Mouse (Mus musculus) intestine, embryonic 14.5 days (tissue): ENCODE measurements around the gene Stim1. TPM values are rescaled to one million over a fixed set of nuclear protein-coding genes. Genes with fewer than 3 reads are reported as not detected.

ENCODE experiments used
- ATAC-seq: fragments of 200-750 bp; cut with Nextera tagmentation; replicated peaks from 2 replicates; pipeline ENCODE4 v1.8.0; 2017; ENCODE audit warnings: low read depth, moderate number of reproducible peaks, moderate TSS enrichment, moderate library complexity; ENCODE audit not compliant: low FRiP score, low TSS enrichment
- DNase-seq: peaks from one replicate; pipeline ENCODE4 v3.0.0-alpha.2; 2018; ENCODE audit warnings: low spot score
- H3K27ac ChIP-seq: fragments of 300-500 bp; sonication (generic); 2 replicates; pipeline ENCODE4 v1.5.1; 2014; ENCODE audit warnings: low read depth, mild to moderate bottlenecking, control low read depth
- H3K27me3 ChIP-seq: fragments of 300-500 bp; sonication (generic); replicated peaks from 2 replicates; pipeline ENCODE4 v1.6.1; 2014; ENCODE audit warnings: low read length, control low read depth; ENCODE audit not compliant: control insufficient read depth, insufficient read depth
- H3K36me3 ChIP-seq: fragments of 300-500 bp; sonication (generic); 2 replicates; pipeline ENCODE4 v1.6.1; 2014; ENCODE audit warnings: low read length, control low read depth; ENCODE audit not compliant: control insufficient read depth, insufficient read depth
- H3K4me1 ChIP-seq: fragments of 300-500 bp; sonication (generic); replicated peaks from 2 replicates; pipeline ENCODE4 v1.6.1; 2014; ENCODE audit warnings: low read length, control low read depth, mixed read lengths; ENCODE audit not compliant: control insufficient read depth, insufficient read depth
- H3K4me2 ChIP-seq: fragments of 300-500 bp; sonication (generic); 2 replicates; pipeline ENCODE4 v1.6.1; 2014; ENCODE audit warnings: low read length
- H3K4me3 ChIP-seq: fragments of 300-500 bp; sonication (generic); 2 replicates; pipeline ENCODE4 v1.5.1; 2014; ENCODE audit warnings: low read depth, low read length, control low read depth, mixed read lengths
- H3K9ac ChIP-seq: fragments of 300-500 bp; sonication (generic); 2 replicates; pipeline ENCODE4 v1.6.1; 2014; ENCODE audit warnings: mild to moderate bottlenecking, low read length
- H3K9me3 ChIP-seq: fragments of 300-500 bp; sonication (generic); 2 replicates; pipeline ENCODE4 v1.6.1; 2016; ENCODE audit warnings: low read length, control low read depth; ENCODE audit not compliant: control insufficient read depth
- WGBS: fragments of 180-500 bp; shearing (Covaris S2); extraction: QIAGEN DNeasy Blood & Tissue Kit; methylation state at CpG from one replicate; pipeline ENCODE4 v1.1.7; 2014; 5-methylcytosine and 5-hydroxymethylcytosine counted together
- polyA plus RNA-seq: library from polyadenylated mRNA; unstranded; fragments of >200 nt; fragmentation: Nextera tagmentation; extraction: Ambion mirVana; gene quantifications from 2 replicates; pipeline ENCODE4 v1.2.1, GENCODE M21; 2014

The Stim1 gene
- polyA plus RNA-seq, 1 experiment from 2014 or later = 23.6 TPM

GRCm38 (mm10) chr7:102486105-102486504 lies 218.5 kb downstream of the Stim1 start:
- no peaks in the 10 kb centered on the region for H3K4me1 ChIP-seq
- H3K4me3 ChIP-seq = no peak overlapping the region
- no peaks in the 10 kb centered on the region for H3K36me3 ChIP-seq
- no peak overlapping the region for H3K4me2 ChIP-seq
- ATAC-seq (no peak), DNase-seq (no peak)
- H3K9me3 ChIP-seq = no peaks in the 10 kb centered on the region
- no peak overlapping the region for H3K27ac ChIP-seq
- no peak overlapping the region for H3K9ac ChIP-seq
- 53% methylated on average over 1 of the region's 1 CpGs for WGBS
- H3K27me3 ChIP-seq = no peaks in the 10 kb centered on the region

Other genes starting within 250 kb of the Stim1 start
- 2.7 and 2.8 TPM in 2 replicates for gene Il18bp, start 249.1 kb upstream of the Stim1 start, polyA plus RNA-seq
- gene Rnf121, start 202.3 kb upstream of the Stim1 start, polyA plus RNA-seq = 29.3 and 31.7 TPM in 2 replicates
- 22.7 and 25.8 TPM in 2 replicates for gene Xndc1, start 202.3 kb upstream of the Stim1 start, polyA plus RNA-seq
- gene Xntrpc, start 202.1 kb upstream of the Stim1 start, polyA plus RNA-seq = 1.1 and 1.5 TPM in 2 replicates
- not detected in 2 replicates for gene Trpc2, start 184.7 kb upstream of the Stim1 start, polyA plus RNA-seq
- gene Art1, start 166.1 kb upstream of the Stim1 start, polyA plus RNA-seq = 0.49 and 0.90 TPM in 2 replicates
- 0.46 and 0.67 TPM in 2 replicates for gene Art5, start 158.3 kb upstream of the Stim1 start, polyA plus RNA-seq
- not detected in 2 replicates for gene Chrna10, start 151.0 kb upstream of the Stim1 start, polyA plus RNA-seq
- gene Nup98, start 57.6 kb upstream of the Stim1 start, polyA plus RNA-seq = 46.6 and 52.1 TPM in 2 replicates
- gene Pgap2, start 57.6 kb upstream of the Stim1 start, polyA plus RNA-seq = 88.9 and 92.6 TPM in 2 replicates
- 63.7 and 65.0 TPM in 2 replicates for gene Rhog, start 11.8 kb upstream of the Stim1 start, polyA plus RNA-seq
- 158 and 169 TPM in 2 replicates for gene Rrm1, start 173.9 kb downstream of the Stim1 start, polyA plus RNA-seq
- gene Olfr543, start 213.9 kb downstream of the Stim1 start, polyA plus RNA-seq = 0.77 and 0.96 TPM in 2 replicates
- 0.12 TPM in 1 of 2 replicates, not detected in the other for gene Olfr544, start 220.5 kb downstream of the Stim1 start, polyA plus RNA-seq
- gene Olfr545, start 231.8 kb downstream of the Stim1 start, polyA plus RNA-seq = 0.05 TPM in 1 of 2 replicates, not detected in the other